Mouse (Mus musculus): ENCODE results near the gene Psme4. TPM values are rescaled to one million over a fixed set of nuclear protein-coding genes. Genes with fewer than 3 reads are reported as not detected.
A peak's percentile ranks its signal among the peaks of the same experiment; 100 is the strongest.

The Psme4 gene
- polyA plus RNA-seq, 1 experiment from 2014 or later = 18.9 TPM

- H3K27me3 ChIP-seq = no peaks in the 10 kb centered on the region
- no peak for ATAC-seq (ENCODE audit: low read depth)
Measured at GRCm38 (mm10) chr11:30793753-30794152, 22.2 kb downstream of the Psme4 start.

GRCm38 (mm10) chr11:30797236-30797635 lies 25.7 kb downstream of the Psme4 start:
- Histone ChIP-seq H3K27ac (replicated peaks) (no peak overlapping the region), H3K27me3 (no peaks in the 10 kb centered on the region), H3K9me3 (no peaks in the 10 kb centered on the region), H3K4me2 (no peak overlapping the region), H3K4me3 (no peak overlapping the region), H3K4me1 (replicated peaks) (no peaks in the 10 kb centered on the region), H3K9ac (no peak overlapping the region), H3K36me3 (peaks cover 23% of the 10 kb centered on the region)
- ATAC-seq (ENCODE audit: low read depth) = no peak
- 92% methylated on average over 2 of the region's 2 CpGs for WGBS

More at GRCm38 (mm10) chr11:30793753-30794152, 22.2 kb downstream of the Psme4 start:
- WGBS = 98% methylated on average over 1 of the region's 1 CpGs
- Histone ChIP-seq H3K4me1 (replicated peaks) (no peaks in the 10 kb centered on the region), H3K27ac (replicated peaks) (no peak overlapping the region), H3K36me3 (peaks cover 23% of the 10 kb centered on the region), H3K4me2 (no peak overlapping the region), H3K4me3 (no peak overlapping the region), H3K9ac (no peak overlapping the region), H3K9me3 (no peaks in the 10 kb centered on the region)

- ATAC-seq (ENCODE audit: low read depth) = no peak
- H3K4me1 ChIP-seq (replicated peaks) = no peaks in the 10 kb centered on the region
- H3K9me3 ChIP-seq = no peaks in the 10 kb centered on the region
- no peaks in the 10 kb centered on the region for H3K27me3 ChIP-seq
- no peak overlapping the region for H3K4me3 ChIP-seq
- H3K9ac ChIP-seq = no peak overlapping the region
- H3K36me3 ChIP-seq = peaks cover 2% of the 10 kb centered on the region; the same call in 1 of the 2 replicates
- H3K27ac ChIP-seq (replicated peaks) = no peak overlapping the region
- 80% methylated on average over 1 of the region's 1 CpGs for WGBS
- H3K4me2 ChIP-seq = no peak overlapping the region
Measured at GRCm38 (mm10) chr11:30799496-30799895, 28.0 kb downstream of the Psme4 start.

GRCm38 (mm10) chr11:30800091-30800490 lies 28.6 kb downstream of the Psme4 start:
- H3K27ac ChIP-seq (replicated peaks) = no peak overlapping the region
- no peak overlapping the region for H3K9ac ChIP-seq
- peaks cover 1% of the 10 kb centered on the region; the same call in 1 of the 2 replicates for H3K36me3 ChIP-seq
- H3K9me3 ChIP-seq = no peaks in the 10 kb centered on the region
- H3K4me2 ChIP-seq = no peak overlapping the region
- ATAC-seq (ENCODE audit: low read depth) = no peak
- H3K4me3 ChIP-seq = no peak overlapping the region
- no peaks in the 10 kb centered on the region for H3K4me1 ChIP-seq (replicated peaks)
- no peaks in the 10 kb centered on the region for H3K27me3 ChIP-seq

- Histone ChIP-seq H3K9ac (no peak overlapping the region), H3K4me2 (no peak overlapping the region), H3K27ac (replicated peaks) (no peak overlapping the region), H3K9me3 (no peaks in the 10 kb centered on the region), H3K4me3 (no peak overlapping the region), H3K4me1 (replicated peaks) (no peaks in the 10 kb centered on the region), H3K36me3 (peaks cover 6% of the 10 kb centered on the region; the same call in 1 of the 2 replicates), H3K27me3 (no peaks in the 10 kb centered on the region)
- 87% methylated on average over 1 of the region's 1 CpGs for WGBS
- ATAC-seq (ENCODE audit: low read depth) = no peak
Measured at GRCm38 (mm10) chr11:30802421-30802820, 30.9 kb downstream of the Psme4 start.

GRCm38 (mm10) chr11:30821116-30821515 lies 49.6 kb downstream of the Psme4 start:
- ATAC-seq (ENCODE audit: low read depth) = no peak
- Histone ChIP-seq H3K27ac (replicated peaks) (no peak overlapping the region), H3K4me3 (no peak overlapping the region), H3K36me3 (peaks cover 58% of the 10 kb centered on the region), H3K4me1 (replicated peaks) (no peaks in the 10 kb centered on the region), H3K9ac (no peak overlapping the region), H3K9me3 (no peaks in the 10 kb centered on the region), H3K4me2 (no peak overlapping the region), H3K27me3 (no peaks in the 10 kb centered on the region)
- WGBS = 94% methylated on average over 5 of the region's 5 CpGs

GRCm38 (mm10) chr11:30838793-30839192 lies 67.3 kb downstream of the Psme4 start:
- H3K36me3 ChIP-seq = peaks cover 74% of the 10 kb centered on the region
- H3K27me3 ChIP-seq = no peaks in the 10 kb centered on the region
- 98% methylated on average over 2 of the region's 2 CpGs for WGBS
- ATAC-seq (ENCODE audit: low read depth) = no peak
- H3K27ac ChIP-seq (replicated peaks) = no peak overlapping the region
- H3K4me1 ChIP-seq (replicated peaks) = no peaks in the 10 kb centered on the region
- no peaks in the 10 kb centered on the region for H3K9me3 ChIP-seq
- H3K9ac ChIP-seq = no peak overlapping the region
- H3K4me3 ChIP-seq = no peak overlapping the region
- H3K4me2 ChIP-seq = no peak overlapping the region

- no peak overlapping the region for H3K4me2 ChIP-seq
- H3K27me3 ChIP-seq = no peaks in the 10 kb centered on the region
- no peak overlapping the region for H3K9ac ChIP-seq
- H3K9me3 ChIP-seq = no peaks in the 10 kb centered on the region
- H3K4me3 ChIP-seq = no peak overlapping the region
- no peak for ATAC-seq (ENCODE audit: low read depth)
- peaks cover 63% of the 10 kb centered on the region for H3K36me3 ChIP-seq
- H3K27ac ChIP-seq (replicated peaks) = no peak overlapping the region
- H3K4me1 ChIP-seq (replicated peaks) = no peaks in the 10 kb centered on the region
- 93% methylated on average over 1 of the region's 1 CpGs for WGBS
Measured at GRCm38 (mm10) chr11:30844355-30844754, 72.8 kb downstream of the Psme4 start.

GRCm38 (mm10) chr11:30872425-30872824 lies 100.9 kb downstream of the Psme4 start:
- no peaks in the 10 kb centered on the region for H3K27me3 ChIP-seq
- H3K36me3 ChIP-seq = peaks cover 50% of the 10 kb centered on the region
- H3K4me3 ChIP-seq = no peak overlapping the region
- no peak for ATAC-seq (ENCODE audit: low read depth)
- H3K4me1 ChIP-seq (replicated peaks) = no peaks in the 10 kb centered on the region
- no peak overlapping the region for H3K27ac ChIP-seq (replicated peaks)
- no peak overlapping the region for H3K4me2 ChIP-seq
- no peaks in the 10 kb centered on the region for H3K9me3 ChIP-seq
- H3K9ac ChIP-seq = no peak overlapping the region

- H3K36me3 ChIP-seq = peaks cover 7% of the 10 kb centered on the region
- WGBS = 2% methylated on average over 40 of the region's 41 CpGs
- peak within 1 kb of the TSS; percentile 64 for H3K4me2 ChIP-seq
- no peaks in the 10 kb centered on the region for H3K9me3 ChIP-seq
- H3K9ac ChIP-seq = peak within 1 kb of the TSS; percentile 80
- H3K27ac ChIP-seq (replicated peaks) = peak within 1 kb of the TSS; percentile 83
- no peaks in the 10 kb centered on the region for H3K27me3 ChIP-seq
- peaks cover 4% of the 10 kb centered on the region for H3K4me1 ChIP-seq (replicated peaks)
- ATAC-seq (ENCODE audit: low read depth) = peak; percentile 98
- peak within 1 kb of the TSS; percentile 53 for H3K4me3 ChIP-seq
Measured at GRCm38 (mm10) chr11:30885171-30885871, 113.8 kb downstream of the Psme4 start, which contains the start of the genes Gpr75 and Asb3. TSS of gene Gpr75 (plus strand) at chr11:30885358. TSS of gene Asb3 (plus strand) at chr11:30885416.

- 0 out of 2 replicates have a peak, but pooled peaks cover 9% of the 10 kb centered on the region for H3K36me3 ChIP-seq
- no peaks in the 10 kb centered on the region for H3K9me3 ChIP-seq
- no peak overlapping the region for H3K27ac ChIP-seq (replicated peaks)
- H3K4me2 ChIP-seq = no peak overlapping the region
- WGBS = 93% methylated on average over 2 of the region's 2 CpGs
- no peak overlapping the region for H3K4me3 ChIP-seq
- H3K27me3 ChIP-seq = no peaks in the 10 kb centered on the region
- H3K9ac ChIP-seq = no peak overlapping the region
- peaks cover 4% of the 10 kb centered on the region for H3K4me1 ChIP-seq (replicated peaks)
- no peak for ATAC-seq (ENCODE audit: low read depth)
Measured at GRCm38 (mm10) chr11:30888153-30888552, 116.6 kb downstream of the Psme4 start.

GRCm38 (mm10) chr11:30896201-30896600 lies 124.7 kb downstream of the Psme4 start:
- H3K4me2 ChIP-seq = no peak overlapping the region
- no peaks in the 10 kb centered on the region for H3K9me3 ChIP-seq
- WGBS = 100% methylated on average over 1 of the region's 1 CpGs
- no peaks in the 10 kb centered on the region for H3K4me1 ChIP-seq (replicated peaks)
- no peaks in the 10 kb centered on the region for H3K27me3 ChIP-seq
- no peak for ATAC-seq (ENCODE audit: low read depth)
- H3K9ac ChIP-seq = no peak overlapping the region
- H3K27ac ChIP-seq (replicated peaks) = no peak overlapping the region
- 0 out of 2 replicates have a peak, but pooled peaks cover 8% of the 10 kb centered on the region for H3K36me3 ChIP-seq
- no peak overlapping the region for H3K4me3 ChIP-seq

GRCm38 (mm10) chr11:30899312-30899711 lies 127.8 kb downstream of the Psme4 start:
- no peak for ATAC-seq (ENCODE audit: low read depth)
- H3K4me2 ChIP-seq = no peak overlapping the region
- H3K36me3 ChIP-seq = no peaks in the 10 kb centered on the region
- no peaks in the 10 kb centered on the region for H3K4me1 ChIP-seq (replicated peaks)
- H3K27ac ChIP-seq (replicated peaks) = no peak overlapping the region
- H3K27me3 ChIP-seq = no peaks in the 10 kb centered on the region
- 0 out of 2 replicates have a peak, but pooled peaks cover 1% of the 10 kb centered on the region for H3K9me3 ChIP-seq
- no peak overlapping the region for H3K4me3 ChIP-seq
- H3K9ac ChIP-seq = no peak overlapping the region

Data from neural tube, embryonic 13.5 days (tissue).